Mouse (Mus musculus) lung, adult 2 months (tissue): ENCODE measurements at regions not wholly inside any gene's neighbourhood (a gene's known extent, or its start where the extent isn't known, plus 50 kb on each side); places are given as distances from the start of the nearest gene placed in this dataset.

ENCODE experiments used
- CTCF ChIP-seq: fragments of 200-500 bp; IDR thresholded peaks from 2 replicates; pipeline ENCODE4 v1.5.1; 2011; ENCODE audit warnings: mild to moderate bottlenecking, low read length, control low read depth; ENCODE audit not compliant: insufficient read depth
- POLR2A ChIP-seq: fragments of 200-500 bp; IDR thresholded peaks from 2 replicates; pipeline ENCODE4 v1.6.1; 2011; ENCODE audit warnings: low read depth, mild to moderate bottlenecking, control low read depth, low read length, borderline replicate concordance; ENCODE audit errors: extremely low read depth

DNA sequence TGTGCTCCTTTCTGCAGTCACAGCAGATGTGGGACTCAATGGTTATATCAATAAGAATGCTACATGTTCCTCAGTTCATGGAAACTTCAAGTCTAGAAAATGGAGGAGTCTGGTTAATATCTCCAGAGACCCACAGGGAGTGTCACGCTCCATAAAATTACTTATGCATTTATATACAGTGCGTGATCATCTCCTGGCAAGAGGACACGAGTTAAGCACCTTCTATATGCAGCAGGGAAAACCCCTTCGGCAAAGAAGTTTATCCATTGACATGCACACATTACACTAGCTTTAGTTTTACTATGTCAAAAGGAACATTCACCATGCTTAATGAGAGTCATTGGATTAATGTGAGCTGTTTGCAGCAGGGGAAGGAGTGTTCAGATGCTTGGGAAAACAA is 538.6 kb downstream of the Ppargc1a start:
- TF ChIP-seq CTCF (no peak), POLR2A (no peak)
